Mouse (Mus musculus) spleen, postnatal 14 days (tissue): Measurements from ENCODE around the gene Nrxn1.
"Not testable (repeated sequence)": the region's sequence is repeated elsewhere in the genome, so short reads cannot be mapped to it uniquely, and the experiment has no call there.

ENCODE experiments used
- DNase-seq, 2 experiments: peaks; one replicate each; pipeline ENCODE4 v3.0.0; 2021 to 2022; ENCODE audit warnings: low spot score in 2 of 2

The Nrxn1 gene

GRCm38 (mm10) chr17:90583826-90584534, 508.9 kb downstream of the Nrxn1 start:
- no peak for DNase-seq

DNA sequence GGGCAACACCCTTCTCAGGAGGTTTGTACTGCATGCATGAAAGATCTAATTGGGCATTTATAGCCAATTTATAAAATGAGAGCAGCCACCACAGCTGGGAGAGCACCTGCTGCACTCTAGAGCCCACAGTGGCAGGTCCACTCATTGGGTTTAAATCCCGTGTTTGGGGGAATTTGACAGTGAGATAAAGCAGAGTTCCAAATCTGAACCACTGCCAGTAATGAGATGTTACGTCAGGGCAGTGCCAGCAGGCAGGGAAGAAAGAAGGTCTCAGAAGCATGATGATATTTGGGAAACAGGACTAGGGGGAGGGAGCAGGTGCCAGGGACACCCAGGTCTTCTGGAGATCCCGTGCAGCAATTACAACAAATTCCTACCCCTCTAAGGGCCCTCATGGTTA, 509.7 kb downstream of the Nrxn1 start:
- no peak for DNase-seq

DNA sequence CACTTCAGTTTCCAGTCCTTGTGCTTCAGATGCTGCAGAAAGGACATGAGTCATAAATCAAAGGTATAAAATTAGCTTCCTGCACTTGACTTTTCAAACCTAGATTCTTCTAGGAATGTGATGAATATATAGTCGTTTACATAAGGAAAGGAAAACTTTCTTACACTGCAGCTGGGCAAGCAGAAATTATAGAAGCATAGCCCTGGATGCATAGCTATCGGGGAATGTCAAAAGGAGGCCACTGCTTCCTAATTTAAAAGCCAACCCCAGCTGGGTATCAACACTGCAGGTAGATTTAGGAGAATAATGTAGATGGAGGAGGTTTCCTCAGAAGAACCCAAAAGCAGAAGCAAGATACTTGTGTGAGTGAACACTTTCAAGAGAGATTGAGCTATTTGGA, 523.0 kb downstream of the Nrxn1 start:
- DNase-seq, result no peak

GRCm38 (mm10) chr17:90565186-90565585, 527.7 kb downstream of the Nrxn1 start:
- DNase-seq, result no peak

DNA sequence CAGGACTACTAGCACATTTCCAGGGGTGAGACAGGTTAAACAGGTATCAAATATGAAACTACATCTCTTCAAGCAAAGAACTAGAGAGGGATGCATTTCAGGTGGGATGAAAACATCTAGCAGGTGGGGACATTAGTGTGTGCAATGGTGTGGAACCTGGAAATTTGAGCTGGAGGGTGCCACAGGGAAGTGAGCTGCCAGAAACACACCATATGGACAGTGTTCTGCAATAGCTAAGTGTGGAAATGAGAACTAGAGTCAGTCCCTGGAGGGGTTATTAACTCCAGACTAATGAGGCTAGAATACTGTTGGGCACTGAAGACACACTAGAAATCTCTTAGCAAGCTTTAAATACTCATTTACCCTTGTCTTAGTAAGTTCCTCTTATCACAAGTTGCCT, 536.5 kb downstream of the Nrxn1 start:
- DNase-seq, result no peak

DNA sequence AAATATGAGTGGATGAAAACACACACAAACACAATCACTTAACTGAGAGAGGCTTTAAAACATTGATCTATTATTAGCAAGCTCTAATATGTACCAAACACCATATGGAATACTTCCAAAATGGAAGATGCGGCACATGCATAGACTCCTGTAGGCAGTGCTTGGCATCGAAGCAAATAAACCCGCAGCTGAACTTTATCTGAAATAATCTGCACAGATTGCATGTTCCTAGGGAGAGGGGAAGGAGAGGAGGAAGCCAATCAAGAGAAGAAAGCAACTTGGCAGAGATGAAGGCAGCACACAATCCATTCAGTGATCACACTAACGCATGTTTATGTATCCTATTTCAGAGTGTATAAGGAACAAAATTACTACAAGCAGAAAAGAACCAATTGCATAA, 542.5 kb downstream of the Nrxn1 start:
- DNase-seq, result no peak

GRCm38 (mm10) chr17:90546806-90547205, 546.1 kb downstream of the Nrxn1 start:
- no peak for DNase-seq

DNA sequence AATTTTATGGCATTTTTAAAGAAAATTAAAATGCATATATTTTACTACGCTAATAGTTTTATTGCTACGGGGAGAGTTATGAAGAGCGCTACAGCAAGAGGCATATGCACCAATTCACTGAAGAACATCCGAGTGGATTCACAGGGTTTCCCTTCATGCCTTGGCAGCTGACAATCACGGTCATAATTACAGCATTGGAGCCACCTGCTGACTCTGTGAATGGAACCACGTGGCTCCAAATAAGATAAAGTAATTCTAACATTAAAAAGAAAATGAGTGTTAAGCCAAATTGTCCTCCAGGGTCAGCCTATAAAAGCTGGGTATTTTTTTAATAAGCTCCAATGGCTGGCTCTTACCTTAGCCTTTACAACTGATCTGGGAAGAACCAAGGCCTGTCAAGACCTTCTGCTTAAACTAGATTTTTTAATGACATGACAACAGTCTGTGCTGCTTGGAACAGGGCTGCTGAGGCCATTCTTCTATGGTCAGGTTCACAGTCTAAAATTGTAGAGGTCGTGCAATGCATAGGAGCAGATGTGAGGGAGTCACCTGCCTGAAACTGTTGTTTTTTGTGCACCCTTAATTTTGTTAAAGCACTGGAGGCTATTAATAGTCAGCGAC, 548.1 kb downstream of the Nrxn1 start:
- DNase-seq, result no peak

DNA sequence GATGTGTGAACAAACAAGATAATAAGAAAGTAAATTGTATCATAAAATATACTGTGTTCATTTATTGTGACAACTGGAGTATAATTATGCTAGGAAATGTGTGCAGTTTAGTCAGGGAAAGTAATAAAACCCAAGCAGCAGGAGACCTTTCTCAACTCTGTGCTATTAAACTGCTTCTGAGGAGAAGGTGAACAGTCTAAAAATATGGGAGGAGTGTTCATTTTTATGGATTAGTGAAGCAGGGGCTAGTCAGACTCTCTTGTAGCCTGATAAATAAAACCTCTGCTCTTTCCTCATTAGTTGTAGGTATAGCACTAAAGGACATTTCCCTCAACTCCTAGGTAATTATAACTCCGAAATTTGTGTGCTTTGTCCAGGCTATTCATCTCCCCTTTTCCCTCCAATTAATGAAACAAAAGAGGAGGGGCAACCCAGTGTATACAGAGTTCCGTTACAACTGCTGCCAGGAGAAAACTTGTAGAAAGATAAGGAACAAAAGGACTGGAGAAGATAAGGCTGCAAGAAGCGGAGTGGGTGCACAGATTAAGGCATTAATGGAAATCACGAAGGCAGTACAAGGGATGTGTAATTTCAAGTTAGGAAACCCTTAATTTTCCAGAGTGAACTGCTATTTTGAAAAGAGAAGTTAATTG, 548.8 kb downstream of the Nrxn1 start:
- DNase-seq, result no peak

- DNase-seq, result no peak
Observed at GRCm38 (mm10) chr17:90531443-90531842, 561.4 kb downstream of the Nrxn1 start.

DNA sequence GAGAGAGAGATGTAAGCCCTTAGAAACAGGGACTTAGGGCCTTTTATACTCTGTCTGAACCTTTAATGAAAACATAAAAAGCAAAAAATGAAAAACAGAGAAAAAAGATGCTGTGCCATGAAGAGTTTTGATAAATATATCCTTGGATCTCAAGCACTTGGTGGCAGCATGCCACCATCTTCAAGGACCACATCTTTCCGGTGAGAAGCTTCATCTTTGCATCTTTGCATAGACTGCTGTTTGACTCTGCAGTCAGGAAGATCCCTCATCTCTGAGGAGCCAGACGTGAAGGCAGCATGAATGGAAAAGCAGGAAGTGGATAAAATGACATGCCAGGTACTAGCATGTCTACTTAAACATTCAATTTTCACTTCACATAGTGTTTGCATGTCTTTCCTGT, 586.8 kb downstream of the Nrxn1 start:
- DNase-seq, result no peak

GRCm38 (mm10) chr17:90503999-90504398, 588.9 kb downstream of the Nrxn1 start:
- not testable (repeated sequence) for DNase-seq

- DNase-seq, result no peak
Observed at GRCm38 (mm10) chr17:90501023-90501675, 591.7 kb downstream of the Nrxn1 start.

GRCm38 (mm10) chr17:90479531-90480250, 613.2 kb downstream of the Nrxn1 start:
- no peak for DNase-seq

DNA sequence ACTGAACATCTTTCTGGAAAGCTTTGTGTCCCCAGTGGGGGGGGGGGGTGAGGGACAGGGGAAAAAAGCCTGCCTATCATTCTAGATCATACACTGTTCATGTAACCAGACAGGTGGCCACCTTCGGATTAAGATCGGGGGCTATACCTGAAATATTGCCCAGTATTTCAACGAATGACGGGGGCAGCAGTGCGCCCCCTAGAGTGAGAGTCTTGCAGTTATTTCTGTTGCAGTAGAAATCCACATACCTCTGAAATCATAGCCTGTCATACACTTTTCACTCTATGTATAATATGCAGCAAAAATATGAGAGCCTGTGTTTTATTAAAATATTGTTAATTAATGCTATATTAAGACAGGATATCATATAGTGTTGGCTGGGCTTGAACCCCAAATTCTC, 636.1 kb downstream of the Nrxn1 start:
- DNase-seq, result no peak

DNA sequence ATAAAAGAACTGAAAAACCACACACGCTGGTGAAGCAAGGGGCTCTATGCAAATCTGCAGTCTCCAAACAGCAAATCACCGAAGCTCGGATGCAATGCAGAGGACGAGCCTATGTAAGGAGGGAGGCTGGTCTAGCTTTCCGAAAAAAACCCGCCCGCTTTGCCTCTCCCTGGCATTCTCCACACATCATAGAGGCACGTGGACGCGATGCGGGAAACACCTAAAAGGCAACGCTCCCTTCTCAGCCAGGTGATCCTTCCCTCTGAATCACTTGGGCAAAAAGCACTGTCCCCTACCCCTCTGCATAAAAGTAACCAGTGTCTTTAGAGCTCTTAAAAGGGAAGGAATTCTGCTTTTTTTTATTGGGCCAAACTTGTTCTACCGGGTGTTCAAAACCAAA, 637.0 kb downstream of the Nrxn1 start:
- DNase-seq, result no peak

GRCm38 (mm10) chr17:90455409-90455775, 637.5 kb downstream of the Nrxn1 start:
- no peak for DNase-seq

DNA sequence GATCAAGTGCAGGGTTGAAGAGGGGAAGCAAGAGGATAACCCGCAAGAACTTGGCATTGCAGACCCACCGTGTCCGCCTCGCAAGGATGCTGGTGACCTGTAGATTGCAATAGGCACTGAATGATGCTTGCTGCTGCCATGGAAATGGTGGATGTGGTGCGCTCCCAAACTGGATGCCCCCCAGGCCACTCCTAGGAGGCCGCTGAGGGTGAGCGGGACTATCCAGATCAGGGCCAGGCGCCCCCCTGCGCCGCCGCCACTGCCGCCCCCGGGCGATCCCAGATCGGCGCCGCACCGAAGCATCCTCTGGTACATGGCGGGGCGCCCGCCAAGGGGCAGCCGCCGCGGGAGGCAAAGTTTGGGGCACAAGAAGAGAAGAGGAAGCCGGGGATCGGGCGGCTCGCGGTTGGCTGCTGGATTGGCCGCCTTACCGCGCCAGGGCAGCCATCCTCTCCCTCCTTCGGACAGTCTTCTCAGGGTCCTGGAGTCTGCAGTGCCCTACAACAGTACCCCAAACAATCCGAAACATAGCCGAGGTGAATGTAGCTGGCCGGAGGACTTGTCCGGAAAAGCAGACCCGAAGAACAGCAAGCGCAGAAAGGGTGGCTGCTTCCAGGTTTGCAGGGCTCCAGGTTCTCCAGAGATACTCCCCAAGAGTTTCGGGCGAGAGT, 638.0 kb downstream of the Nrxn1 start:
- no peak for DNase-seq

GRCm38 (mm10) chr17:90454356-90454737, 638.5 kb downstream of the Nrxn1 start:
- DNase-seq, result no peak

DNA sequence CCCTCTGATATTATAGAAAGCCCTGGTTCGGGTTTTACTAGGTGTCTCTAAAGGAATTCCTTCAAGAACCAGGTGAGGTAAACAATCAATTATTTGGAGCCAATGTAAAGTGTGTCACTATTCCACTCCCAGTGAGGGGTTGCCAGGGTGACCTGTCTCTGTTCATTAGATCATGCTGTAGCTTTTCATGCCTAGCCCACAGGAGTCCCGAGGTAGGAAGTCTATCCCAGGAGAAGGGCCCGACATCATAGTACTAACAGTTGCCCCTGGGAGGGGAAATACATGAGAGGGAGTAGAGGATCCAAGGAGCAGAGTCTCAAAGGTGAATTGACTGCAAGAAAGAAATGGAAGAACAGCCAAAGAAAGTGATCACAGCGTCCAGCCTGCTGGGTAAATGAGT, 639.6 kb downstream of the Nrxn1 start:
- no peak for DNase-seq

DNA sequence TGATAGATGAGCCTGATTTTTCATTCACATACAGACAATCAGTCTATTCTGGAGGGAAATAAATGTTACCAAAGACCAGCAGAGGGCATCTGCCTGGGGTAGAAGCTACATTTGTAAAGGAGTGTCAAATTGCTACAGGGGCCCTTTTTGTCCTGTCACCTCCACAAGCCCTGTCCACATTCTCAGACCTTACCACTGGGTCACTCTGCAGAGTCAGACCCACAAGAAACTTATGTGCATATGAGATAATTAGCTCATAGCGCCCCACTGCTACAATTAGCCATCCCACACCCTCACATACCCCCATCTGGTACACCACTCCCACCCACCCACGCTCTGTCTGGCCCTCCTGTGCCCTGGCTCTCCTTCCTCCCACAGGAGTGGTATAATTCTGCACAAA, 640.1 kb downstream of the Nrxn1 start:
- DNase-seq, result no peak

DNA sequence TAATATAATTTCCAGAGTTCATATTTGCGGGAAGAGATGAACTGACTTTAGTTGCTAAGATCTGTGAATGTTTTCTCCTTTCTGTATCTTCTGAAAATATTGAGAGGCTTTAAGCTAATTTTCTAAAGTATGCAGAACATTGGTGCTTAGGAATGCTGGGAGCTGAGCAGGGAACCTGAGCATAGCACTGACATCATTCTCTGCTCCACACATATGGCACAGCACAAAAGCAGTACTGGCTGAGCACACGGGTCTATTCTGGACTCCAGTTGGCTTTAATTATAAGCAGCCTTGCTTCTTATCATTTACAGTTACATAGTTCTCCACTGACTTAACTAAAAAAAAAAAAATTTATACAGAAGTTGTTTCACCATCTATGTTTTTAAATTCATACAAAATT, 641.5 kb downstream of the Nrxn1 start:
- no peak for DNase-seq
